Mouse (Mus musculus) frontal cortex, adult (tissue): ENCODE data around the gene Sdsl.

Experiments used
- ATAC-seq: cut with Nextera tagmentation; 2 replicates; pipeline ENCODE4 v1.9.2; 2017; ENCODE audit warnings: mild to moderate bottlenecking, moderate library complexity, mixed read lengths; ENCODE audit not compliant: low TSS enrichment

Gene Sdsl

DNA sequence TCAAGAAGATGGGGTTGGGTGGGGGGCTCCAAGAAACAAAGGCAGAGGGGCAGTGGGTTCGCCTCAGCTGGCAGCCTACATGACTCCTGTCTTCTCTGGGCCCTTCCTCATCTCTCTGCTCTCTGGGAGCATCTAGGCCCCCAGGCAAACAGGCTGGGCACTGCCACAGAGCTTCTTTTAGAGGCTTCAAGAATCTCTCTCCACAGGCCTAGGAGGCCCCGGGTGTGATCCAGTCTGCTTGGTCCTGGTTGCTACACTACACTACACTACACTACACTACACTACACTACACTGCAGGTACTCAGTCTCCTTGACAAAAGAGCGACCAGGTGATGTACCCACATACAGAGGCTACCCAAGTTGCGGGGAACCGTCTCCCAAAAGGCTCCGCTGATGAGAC, 42.9 kb downstream of the Sdsl start:
- no peak for ATAC-seq

DNA sequence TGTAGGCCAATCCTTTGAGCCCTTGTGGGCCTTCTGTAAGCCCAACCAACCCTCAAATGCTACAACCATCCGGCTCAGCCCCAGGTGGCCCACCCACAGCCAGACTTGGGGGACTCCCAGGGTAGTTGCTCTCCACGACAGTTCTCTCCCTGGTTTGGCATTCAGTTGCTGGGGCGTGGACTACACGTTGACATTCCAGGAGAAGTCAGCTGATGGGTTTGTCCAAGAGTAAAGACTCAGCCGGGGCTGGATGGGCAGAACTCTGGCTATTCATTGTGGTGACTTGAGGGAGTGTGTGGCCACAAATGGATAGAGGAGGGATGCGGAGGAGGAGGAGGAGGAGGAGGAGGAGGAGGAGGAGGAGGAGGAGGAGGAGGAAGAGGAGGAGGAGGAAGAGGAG, 43.6 kb downstream of the Sdsl start:
- ATAC-seq: no peak

DNA sequence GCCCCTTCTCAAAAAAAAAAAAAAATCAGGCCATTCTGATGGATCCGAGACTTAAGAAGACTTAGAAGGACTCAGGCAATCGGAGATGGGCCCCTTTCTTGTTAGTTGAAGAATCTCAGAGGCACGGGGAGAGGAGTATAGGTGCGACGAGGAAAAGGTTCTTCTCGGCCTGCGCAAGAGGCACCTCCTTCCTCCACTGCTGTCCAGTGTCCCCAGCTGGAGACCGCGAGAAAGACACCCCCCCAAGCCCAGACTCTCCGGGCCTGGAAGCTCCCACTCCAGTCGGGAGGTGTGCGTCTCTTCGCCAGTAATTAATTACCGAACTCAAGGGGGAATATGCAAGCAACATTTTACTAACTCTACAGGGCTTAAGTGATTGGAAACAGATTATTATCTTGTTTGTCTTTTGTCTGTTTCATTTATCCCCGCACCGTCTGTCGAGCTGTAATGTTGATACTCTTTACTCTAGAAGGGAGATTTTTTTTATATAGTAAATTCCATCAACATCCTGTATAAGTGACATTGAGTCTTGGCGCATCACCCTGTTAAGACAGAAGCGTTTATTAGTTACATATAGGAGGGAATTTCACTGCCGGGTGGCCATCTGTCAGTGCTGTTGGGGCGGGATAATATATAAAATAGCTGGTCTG, 44.3 kb downstream of the Sdsl start:
- no peak for ATAC-seq

DNA sequence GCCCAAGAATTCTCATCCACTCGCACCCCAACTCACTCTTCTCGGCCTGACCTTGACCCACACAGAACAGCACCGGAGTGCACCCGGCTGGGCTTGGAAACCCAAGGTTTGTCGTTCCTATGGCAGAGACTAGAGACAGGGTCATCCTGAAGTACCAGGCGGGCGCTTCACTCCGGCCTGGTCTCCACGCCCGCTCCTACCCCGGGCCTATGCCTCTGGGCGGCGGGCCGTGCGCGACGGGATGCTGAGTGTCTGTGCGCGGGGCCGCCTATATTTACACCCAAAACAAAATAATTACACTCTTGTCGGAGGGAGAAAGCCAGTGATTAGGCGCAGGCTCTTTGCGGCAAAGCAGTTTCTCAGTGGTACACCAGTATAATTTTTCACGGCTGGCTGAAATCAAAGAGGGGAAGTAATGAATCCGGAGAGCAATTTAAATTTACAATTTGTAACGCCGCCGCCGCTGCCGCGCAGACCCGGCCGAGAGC, 45.1 kb downstream of the Sdsl start:
- no peak for ATAC-seq

DNA sequence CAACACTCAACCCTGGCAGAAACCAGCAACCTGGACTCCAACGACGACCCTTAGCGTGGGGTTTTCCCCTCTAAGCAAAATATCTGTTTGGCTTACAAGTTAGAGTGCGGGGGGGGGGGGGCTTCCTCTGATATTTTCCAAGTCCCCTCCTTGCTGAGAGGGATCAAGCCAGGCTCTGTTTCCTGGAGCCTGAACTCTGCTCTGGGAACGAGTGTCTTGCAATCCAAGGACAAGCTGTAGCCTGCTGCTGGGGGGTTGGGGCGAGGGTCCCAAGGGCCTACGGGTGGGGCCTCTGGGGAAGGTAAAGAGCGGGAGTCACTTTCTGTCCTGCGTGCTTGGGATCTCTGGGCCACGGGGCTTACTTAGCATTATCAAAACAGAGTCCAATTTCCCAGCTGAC, 46.0 kb downstream of the Sdsl start:
- no peak for ATAC-seq

DNA sequence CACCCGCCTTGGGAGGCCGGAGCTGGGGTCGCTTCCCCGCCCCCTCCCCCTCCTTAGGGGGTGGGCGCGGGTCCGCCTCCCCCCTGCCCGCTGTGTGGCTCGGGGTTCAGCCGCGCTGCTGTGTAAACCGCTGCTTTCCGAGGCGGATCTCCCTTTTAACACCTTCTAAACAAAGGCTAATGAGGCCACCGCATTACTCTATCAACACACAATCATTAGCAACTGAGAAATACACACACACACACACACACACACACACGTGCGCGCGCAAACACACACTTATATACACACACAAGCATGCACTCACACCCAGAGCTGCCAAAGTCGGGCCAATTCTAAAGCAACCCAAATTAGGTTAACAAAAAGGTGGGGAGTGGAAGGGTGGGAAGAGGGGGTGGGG, 46.9 kb downstream of the Sdsl start:
- no peak for ATAC-seq

DNA sequence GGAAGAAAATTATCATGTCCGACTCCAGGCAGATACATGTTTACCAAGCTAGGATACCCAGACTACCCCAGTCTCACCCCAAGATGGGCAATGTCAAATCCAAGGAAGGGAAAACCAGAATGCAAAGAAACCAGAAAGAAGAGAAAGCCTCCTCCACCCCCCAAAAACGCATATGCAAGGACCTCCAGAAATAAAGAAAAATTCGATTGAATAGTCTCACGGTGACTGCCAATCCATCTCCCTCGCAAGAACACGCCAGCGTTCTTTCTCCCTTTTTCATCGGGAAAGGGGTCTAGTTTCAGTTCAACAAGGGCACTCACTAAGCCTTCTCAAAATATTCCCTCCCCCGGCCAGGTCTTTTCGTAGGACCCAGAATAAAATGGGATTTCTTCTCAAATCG, 48.0 kb downstream of the Sdsl start:
- no peak for ATAC-seq

DNA sequence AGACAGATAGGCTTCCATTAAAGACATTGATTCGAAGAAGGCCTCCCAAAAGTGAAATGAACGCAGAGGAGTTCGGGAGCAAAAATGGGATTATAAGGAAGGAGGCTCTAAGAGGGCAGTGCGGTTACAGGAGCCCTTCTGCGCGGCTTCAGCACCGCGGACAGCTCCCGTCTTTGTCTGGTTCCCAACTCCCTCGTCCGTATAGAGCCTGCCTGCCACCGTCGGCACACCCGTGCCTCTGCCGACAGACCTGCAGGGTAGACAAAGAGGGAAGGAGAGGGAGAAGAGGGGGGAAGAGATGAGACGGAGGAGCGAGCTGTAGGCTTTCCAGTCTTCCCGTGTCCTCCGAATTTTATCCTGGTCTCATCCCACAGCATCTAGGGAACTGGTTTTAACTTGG, 48.6 kb downstream of the Sdsl start:
- no peak for ATAC-seq

DNA sequence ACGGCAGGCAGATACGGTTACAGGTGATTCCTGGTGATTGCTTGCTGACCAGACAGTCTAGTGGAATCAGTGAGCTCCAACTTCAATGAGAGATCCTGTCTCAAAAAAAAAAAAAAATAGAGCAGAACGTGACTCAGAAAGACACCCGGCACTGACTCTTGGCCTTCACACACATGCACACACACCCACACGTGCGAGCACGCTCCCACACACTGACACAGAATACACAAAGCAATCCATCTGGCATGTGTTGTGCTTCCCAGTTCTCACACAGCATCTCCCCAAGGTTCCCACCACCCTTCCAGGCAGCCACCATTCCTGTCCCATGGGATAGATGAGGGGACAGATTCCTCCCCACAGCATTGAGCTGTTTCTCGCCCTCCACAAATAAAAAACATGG, 52.5 kb downstream of the Sdsl start:
- ATAC-seq: no peak

DNA sequence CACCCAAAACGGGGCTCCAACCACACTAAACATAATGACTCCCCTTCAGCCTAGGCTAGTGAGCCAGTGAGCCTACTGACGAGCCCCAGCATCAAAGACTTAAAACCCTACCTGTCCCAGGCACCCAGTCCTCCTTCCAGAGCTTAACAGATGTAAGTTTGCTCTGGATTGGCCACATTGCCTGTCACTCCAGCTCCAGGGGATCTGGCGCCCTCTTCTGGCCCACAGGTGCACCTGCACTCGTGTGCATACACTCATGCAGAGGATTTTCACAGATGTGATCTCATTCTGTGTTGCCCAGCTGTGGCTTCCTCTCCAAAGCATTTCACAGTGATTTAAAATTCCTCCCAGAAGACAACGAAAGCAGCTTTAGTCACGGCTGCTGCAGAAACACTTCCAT, 59.2 kb downstream of the Sdsl start:
- no peak for ATAC-seq

DNA sequence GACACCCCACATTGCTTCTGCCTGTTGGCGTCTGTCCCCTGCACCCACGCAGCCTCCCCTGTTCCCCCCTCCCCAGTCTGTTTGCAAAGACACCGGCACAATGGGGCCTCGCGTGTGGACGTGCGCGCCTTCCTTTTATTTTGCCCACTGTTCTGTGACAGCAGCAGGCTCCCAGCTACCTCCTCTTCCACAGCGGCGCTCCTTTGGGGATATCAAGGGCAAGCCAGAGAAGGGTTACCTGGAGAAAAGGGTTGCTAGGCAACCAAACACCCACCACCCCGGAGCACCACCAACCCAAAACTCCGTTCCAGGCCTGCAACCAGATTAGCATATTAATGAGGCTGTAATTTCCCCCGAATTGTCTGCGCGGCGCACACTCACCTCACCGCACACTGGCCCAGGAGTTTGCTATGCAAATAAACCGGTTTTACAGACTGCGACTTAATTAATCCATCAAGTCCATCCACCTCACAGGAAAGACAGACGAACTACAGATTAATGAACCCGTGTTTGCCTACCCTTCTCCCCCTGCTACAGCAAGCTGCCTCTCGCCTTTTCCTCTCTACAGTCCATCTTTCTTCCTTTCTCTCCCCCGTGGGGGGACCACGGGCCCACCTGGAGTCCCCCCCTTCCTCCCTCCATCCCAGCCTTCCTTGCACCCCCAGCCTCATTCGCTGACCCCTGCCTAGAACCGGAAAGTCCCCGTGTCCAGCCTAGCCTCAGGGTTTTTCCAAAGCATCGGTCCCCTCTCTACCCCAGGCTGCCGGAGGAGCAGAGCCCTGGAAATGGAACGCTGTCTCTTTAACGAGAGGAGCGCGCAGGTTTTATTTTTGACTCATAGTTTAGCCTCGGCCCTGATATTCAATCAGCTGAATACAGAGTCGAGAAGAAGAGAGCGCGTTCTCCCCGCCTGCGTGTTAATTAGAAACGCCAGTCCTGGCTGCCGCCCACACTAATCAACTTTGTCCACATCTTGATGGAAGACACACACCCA, 62.9 kb downstream of the Sdsl start:
- peak; percentile 62; the same call in 1 of the 2 replicates for ATAC-seq

DNA sequence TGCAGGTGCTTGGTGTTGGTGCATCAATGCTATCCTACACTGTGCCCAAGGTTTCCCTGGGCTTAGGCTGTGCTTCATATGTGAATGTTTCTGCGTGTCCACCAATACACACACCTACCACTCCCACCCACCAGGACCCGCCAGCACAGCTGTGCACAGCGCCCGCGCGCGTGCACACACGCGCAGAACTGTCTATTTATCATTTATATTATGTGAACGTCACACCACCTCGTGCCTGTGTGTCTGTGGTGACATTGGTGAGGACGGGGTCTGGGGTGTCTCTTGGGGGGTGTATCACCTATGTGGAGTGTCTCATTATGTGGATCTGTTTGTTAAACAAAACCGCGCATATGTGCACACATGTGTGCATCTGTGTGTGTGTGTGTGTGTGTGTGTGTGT, 63.7 kb downstream of the Sdsl start:
- no peak for ATAC-seq
